Mouse (Mus musculus) T-helper 2 cell (primary cell): Measurements from ENCODE around the gene Rraga.

Source experiments
- in situ Hi-C: fragments of 300-600 bp; cut with MboI, MseI; formaldehyde crosslinking; loops from one replicate; pipeline ENCODE4 v1.15.1; 2025; ENCODE audit warnings: high pct_unique_total_duplicates

Rraga gene

DNA sequence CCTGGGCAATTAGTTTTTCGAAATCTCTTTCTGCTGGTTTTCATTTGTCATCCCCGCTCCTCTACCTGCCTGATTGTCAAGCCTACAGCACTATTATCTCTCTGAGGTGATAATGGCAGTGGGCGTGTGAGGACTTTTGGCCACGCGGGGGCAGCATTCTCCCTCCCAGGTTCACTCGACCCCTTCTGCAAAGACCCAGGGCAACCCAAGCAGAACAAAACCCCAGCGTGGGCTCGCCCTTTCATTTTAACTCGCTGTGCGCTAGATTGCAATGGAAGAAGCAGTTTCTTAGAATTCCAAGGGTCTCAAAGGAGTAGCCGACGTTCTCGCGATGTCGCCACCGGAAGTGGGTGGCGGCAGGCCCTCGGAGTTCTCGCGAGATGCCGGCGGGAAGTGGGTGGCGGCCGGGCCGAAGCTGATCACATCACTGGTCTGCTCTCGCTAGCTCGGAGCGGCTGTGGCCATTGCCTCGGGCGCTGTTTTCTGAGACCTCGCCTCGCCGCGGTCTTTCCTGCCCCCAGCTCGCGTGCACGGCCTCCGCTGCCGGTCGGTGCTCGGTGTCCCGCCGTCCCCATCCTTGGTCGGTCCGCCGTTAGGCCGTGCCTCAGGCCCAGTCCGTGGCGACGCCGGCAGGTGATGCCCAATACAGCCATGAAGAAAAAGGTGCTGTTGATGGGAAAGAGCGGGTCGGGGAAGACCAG, at the start of gene Rraga:
TSS of gene Rraga (plus strand) at position 386 of the 701 bp plus-strand sequence.
- in situ Hi-C loops = loop anchor here (5.0 to 25.0 kb wide), 3 partner anchors 37 to 287 kb away; partner anchors contain the start of genes Acer2, Haus6 and Rps6

- in situ Hi-C loops = no loop called here
Measured at GRCm38 (mm10) chr4:86527162-86528136, 48.0 kb upstream of the Rraga start.

GRCm38 (mm10) chr4:86529161-86529560, 46.3 kb upstream of the Rraga start:
- in situ Hi-C loops = no loop called here

- in situ Hi-C loops = no loop called here
Measured at GRCm38 (mm10) chr4:86533406-86534090, 41.9 kb upstream of the Rraga start.

DNA sequence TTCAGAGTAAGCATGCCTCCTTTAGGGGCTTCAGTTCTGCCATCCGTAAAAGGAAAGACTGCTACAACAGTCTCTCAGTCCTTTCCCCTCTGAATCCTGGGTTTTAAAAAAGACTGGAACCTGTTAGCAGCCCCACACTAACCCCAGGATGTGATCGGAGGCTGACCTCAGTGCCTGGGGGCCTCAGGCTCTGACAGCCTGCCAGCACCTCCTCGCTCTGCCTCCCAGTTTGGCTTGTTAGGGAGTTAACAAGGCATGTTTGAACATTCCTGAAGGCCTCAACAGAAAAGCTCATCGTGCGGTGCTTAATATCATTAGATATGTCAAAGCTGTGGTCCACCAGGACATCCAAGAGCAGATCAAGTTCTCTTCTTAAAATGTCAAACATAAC, 41.4 kb upstream of the Rraga start:
- in situ Hi-C loops = no loop called here

GRCm38 (mm10) chr4:86537972-86538371, 37.5 kb upstream of the Rraga start:
- in situ Hi-C loops = no loop called here

DNA sequence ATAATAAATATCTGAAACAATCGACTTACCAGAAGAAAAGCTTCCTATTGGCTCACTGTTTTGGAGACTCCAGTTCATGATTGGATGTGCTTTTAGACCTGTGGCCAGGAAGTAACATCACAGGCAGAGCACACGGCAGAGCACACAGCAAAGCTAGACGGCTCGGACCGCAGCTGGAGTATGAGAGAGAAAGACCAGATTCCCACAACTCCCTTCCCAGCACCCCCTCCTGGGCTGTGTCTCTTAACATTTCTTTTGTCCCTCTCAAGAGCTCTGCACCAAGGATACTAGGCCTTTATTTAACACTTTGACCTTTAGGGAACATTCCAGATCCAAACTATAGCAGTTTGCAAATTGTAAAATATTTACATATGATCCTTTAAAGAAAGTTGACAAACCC, 36.5 kb upstream of the Rraga start:
- in situ Hi-C loops = no loop called here

- in situ Hi-C loops = no loop called here
Measured at GRCm38 (mm10) chr4:86541573-86541972, 33.9 kb upstream of the Rraga start.

- in situ Hi-C loops = no loop called here
Measured at GRCm38 (mm10) chr4:86543999-86544398, 31.5 kb upstream of the Rraga start.

GRCm38 (mm10) chr4:86545615-86546014, 29.9 kb upstream of the Rraga start:
- in situ Hi-C loops = no loop called here

- in situ Hi-C loops = no loop called here
Measured at GRCm38 (mm10) chr4:86548332-86548731, 27.1 kb upstream of the Rraga start.

- in situ Hi-C loops = loop anchor here (10.0 kb wide), 1 partner anchor 790 kb away; no protein-coding TSS in a partner anchor
Measured at GRCm38 (mm10) chr4:86555035-86555707, 20.3 kb upstream of the Rraga start.

- in situ Hi-C loops = loop anchor here (10.0 kb wide), 1 partner anchor 787 kb away; no protein-coding TSS in a partner anchor
Measured at GRCm38 (mm10) chr4:86557371-86557770, 18.1 kb upstream of the Rraga start.

DNA sequence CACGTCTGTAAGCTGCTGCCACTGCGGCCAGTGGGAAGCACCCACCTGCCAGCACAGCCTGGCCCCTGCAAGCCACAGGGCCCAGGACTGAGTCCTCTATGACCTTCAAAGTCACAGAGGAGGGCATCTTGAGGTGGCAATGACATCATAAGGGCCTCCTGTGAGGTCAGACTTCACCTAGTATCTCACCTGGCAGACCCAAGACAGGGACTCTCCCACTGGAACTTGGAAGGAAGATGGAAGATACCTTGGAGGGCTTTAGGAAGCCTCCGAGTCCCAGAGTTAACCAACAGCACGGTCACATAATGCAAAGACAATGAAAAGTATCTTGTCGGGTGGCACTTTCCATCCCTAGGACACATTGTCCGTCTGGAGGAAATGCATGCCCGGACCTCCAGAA, 17.2 kb upstream of the Rraga start, which contains the start of gene Saxo1:
TSS of gene Saxo1 (minus strand) at position 101 of the 400 bp plus-strand sequence.
- in situ Hi-C loops = loop anchor here (10.0 kb wide), 1 partner anchor 787 kb away; no protein-coding TSS in a partner anchor

GRCm38 (mm10) chr4:86559006-86559405, 16.5 kb upstream of the Rraga start:
- in situ Hi-C loops = loop anchor here (10.0 kb wide), 1 partner anchor 786 kb away; no protein-coding TSS in a partner anchor

DNA sequence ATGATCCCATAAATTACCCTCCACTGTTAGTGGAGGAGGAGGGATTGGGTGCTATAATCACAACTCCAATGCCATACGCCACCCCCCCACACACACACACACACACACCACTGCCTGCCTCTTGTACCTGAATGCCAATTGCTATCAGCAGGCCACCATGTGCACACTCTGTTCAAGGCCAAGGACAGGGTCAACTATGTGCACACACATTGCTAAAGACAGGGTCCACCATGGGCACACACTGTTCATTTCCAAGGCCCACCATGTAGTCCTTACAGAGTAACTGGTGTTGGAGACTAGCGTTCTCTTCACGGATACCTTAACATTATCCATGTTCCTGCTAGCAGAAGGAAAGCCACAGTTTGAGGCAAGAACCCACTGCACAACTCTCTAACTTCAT, 14.4 kb upstream of the Rraga start:
- in situ Hi-C loops = no loop called here

DNA sequence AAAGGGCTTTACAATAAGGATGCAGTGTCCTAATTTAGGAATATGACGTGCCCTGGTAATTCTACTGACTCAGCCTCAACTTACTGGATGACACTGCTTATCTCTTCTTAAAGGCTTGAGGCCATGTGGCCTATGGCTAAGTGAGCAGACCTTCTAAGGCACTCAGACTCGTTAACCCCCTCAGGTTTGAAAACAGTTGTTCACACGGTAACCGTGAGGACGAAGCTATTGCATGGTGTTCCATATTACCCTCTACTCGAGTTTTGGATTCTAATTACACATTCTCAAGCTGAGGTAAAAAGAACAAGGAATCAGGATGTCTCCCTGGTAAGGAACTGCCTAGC, 557 bp upstream of the Rraga start:
- in situ Hi-C loops = loop anchor here (5.0 to 25.0 kb wide), 3 partner anchors 37 to 287 kb away; partner anchors contain the start of genes Acer2, Haus6 and Rps6

- in situ Hi-C loops = loop anchor here (5.0 to 25.0 kb wide), 3 partner anchors 36 to 286 kb away; partner anchors contain the start of genes Acer2, Haus6 and Rps6
Measured at GRCm38 (mm10) chr4:86576120-86576541, 663 bp downstream of the Rraga start.

DNA sequence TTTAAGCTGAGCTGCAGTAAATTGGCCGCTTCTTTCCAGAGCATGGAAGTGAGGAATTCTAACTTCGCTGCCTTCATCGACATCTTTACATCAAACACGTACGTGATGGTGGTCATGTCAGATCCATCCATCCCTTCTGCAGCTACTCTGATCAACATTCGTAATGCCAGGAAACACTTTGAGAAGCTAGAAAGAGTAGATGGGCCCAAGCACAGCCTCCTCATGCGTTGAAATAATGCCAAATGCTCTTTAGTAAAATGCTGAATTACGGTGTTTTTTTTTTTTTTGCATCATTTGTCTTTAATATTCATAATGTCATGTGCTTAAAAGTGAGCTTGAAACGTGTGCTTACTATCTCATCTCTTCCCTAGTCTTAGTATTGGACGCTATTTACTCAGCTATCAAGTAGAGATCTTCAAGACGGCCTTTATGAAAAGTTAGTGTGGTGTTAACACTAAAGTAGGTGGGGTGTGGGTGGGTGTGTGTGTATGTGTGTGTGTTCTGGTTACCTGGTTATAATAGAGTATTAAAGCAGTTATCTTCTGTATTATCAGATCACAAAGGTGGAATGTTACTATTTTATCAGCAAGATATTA, 1.3 kb downstream of the Rraga start:
- in situ Hi-C loops = loop anchor here (5.0 to 25.0 kb wide), 3 partner anchors 36 to 286 kb away; partner anchors contain the start of genes Acer2, Haus6 and Rps6

GRCm38 (mm10) chr4:86580056-86580455, 4.6 kb downstream of the Rraga start:
- in situ Hi-C loops = loop anchor here (25.0 kb wide), 1 partner anchor 282 kb away; the partner anchor contains the start of genes Acer2 and Rps6
